Mouse (Mus musculus) granulocyte monocyte progenitor cell, adult 5-6 weeks (primary cell): Measurements from ENCODE around the gene Eps8. TPM values are rescaled to one million over a fixed set of nuclear protein-coding genes. Genes with fewer than 3 reads are reported as not detected.

ENCODE experiments used
- ATAC-seq: replicated peaks from 2 replicates; pipeline ENCODE4 v1.8.0; 2016; ENCODE audit warnings: mild to moderate bottlenecking, moderate TSS enrichment, inconsistent platforms; ENCODE audit not compliant: poor library complexity, severe bottlenecking
- total RNA-seq, 2 experiments: library from RNA; stranded (forward) in 1 of 2; stranded (reverse) in 1 of 2; fragments of 200-712, 200-1000 nt in 1 of 2; fragments of >200 nt in 1 of 2; fragmentation: Nextera tagmentation in 1 of 2; gene quantifications; 2 replicates each; pipeline ENCODE4 v1.2.3; 2014 to 2017

Eps8 gene
- total RNA-seq, 2 experiments from 2014 or later, result 2.1 to 3.9 TPM

DNA sequence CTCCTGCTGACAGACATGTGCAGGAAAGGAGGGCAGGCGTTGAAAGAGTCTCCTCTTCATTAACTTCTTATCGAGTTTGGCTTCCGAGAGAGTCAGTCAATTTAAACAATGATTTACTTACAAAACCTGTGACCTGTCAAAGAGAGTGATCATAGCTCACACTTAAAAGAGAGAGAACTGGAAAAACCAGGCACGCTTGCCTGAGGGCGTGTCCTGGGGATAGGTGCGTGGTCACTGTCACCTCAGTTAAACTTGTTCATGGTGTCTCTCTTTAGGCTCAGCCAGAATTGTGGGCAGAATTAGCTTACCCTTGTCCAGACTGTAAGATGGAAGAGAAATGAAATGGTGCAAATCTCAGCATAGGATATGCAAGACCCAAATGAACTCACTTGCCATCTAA, 26.0 kb downstream of the Eps8 start:
- no peak for ATAC-seq

DNA sequence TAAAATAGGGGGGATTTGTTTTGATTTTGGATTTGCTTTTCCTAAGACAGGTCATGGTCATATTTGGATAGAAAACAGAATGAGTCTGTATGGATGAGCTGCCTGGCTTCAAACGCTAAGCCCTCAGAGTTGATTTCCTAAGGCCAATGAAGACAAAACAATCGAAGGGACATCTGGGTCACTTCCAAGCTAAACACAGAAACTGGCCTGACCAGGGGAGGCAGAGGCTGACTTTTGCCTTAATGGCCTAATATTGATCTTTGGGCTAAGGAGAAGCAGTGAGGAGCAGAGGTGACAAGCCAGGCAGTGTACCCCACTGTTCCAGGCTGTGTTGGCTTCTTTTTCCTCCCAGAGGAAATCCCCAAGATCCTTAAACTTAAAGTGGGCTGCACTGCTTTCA, 33.7 kb downstream of the Eps8 start:
- ATAC-seq, result no peak

DNA sequence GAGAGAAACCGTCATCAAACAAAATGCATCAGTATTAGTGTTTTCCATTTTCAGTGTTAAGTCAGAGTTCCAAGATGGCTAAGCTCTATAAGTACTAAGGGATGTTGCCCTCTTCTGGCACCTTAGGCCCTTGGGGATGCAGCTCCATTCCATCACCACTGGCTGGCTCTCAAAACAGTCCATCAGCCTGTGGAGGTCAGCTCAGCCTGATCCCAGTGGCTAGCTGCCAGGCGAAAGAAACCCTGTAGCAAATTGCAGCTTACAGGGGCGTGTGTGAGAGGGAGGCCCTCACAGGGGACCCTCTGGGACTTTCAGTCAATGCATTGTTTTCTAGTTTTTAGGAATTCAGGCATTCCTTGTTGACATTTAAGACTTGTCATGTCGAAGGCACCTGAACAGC, 40.8 kb downstream of the Eps8 start:
- ATAC-seq, result no peak

DNA sequence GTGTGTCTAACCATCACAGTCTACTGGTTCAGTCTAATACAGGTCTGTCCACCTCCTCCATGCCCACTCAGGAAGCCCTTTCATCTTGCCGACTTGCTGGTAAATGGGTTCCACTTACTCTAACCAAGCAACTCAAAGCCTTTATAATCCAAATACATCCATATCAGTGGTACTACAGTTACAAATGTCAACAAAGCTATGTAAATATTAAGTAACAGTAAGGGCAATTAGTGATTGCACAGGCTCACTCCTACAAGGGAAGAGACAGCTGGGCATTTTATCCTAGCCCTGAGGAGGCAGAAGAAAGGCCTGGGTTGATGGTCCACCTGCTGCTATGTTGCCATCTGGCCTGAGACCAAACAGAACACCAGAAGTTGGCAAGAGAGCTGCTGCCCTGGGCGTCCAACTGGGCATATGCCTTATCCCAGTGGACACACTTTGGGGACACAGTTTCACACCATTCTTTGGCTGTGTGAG, 42.6 kb downstream of the Eps8 start:
- ATAC-seq, result no peak

DNA sequence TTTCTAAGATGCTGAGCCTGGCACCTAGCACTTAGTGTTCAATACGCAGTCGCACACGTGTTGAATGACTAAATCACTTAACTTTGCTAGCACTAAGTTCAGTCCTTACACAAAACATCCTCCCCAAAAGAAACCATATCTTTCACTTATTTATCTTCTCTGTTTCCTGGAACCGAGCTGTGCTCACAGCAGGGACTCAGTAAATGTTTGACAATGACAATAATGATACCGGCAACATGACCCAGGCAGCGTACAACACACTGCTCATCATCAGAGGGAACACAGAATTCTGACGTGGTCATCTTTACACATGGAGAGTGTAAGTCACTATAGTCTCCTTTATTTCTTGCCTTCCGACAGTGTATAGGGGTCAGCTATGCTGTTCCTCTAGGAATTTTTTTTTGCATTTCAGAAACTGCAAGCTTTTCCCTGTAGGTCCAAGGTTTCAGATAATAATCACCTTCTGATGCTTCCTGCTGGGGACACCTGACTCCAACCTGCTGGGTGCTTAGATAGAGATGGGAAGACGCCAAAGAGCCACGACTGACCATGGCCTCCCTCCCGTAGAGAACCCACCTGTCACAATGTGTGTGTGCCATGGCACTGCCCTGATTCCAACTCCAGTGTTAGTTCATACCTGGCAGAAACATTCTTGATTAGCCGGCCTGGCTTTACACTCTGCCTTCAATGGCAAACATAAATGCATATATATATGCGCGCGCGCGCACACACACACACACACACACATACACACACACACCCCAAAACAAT, 46.3 kb downstream of the Eps8 start:
- ATAC-seq, result no peak

DNA sequence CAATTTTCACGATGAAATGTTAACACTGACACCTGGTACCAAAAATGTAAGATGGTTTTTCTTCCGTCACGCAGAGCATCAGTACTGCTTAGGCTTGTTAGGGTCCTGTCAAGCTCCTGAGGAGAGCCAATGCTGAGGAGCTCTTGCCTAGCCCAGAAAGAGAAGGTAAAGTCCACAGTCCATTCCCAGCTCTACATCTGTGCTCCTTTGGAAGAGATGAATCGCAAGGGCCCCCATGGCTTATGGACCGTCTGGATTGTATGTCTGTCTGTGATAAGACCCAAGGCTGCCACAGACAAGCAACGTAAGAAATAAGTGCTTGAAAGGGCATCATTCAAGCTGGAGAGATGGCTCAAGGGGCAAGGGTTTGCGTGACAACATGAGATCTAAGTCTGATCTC, 48.1 kb downstream of the Eps8 start:
- no peak for ATAC-seq

DNA sequence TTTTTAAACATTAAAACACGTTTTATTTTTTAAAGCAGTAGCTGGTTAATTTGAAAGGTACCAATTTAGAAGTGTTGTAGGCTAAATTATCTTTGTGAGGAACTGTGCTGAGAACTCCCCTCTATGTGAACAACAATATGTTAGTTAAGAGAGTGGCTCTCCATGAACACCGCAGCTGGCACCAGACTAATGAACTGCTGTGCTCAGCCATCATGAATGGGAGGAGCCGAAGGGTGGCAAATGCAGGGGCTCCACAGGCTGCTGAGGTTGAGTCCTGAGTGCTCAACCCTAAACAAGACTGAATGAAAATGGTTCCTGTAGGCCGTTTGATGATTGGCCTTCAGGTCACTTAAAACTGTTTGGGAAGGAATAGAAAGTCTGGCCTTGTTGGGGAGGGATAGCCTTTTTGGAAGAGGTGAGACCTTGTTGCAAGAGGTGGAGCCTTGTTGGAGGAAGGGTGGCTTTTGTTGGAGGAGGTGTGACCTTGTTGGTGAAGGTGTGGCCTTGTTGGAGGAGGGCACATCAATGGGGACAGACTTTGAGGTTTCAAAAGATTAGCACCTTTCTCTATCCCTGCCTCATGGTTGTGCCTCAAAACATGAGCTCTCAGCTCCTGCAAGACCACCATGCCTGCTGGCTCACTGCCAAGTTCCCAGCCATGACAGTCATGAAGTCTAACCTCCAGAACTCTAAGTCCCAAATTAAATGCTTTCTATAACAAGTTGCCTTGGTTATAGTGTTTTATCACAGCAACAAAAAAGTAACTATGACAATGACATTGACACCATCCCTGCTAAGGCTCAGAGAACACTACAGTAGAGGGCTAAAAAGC, 50.0 kb downstream of the Eps8 start:
- no peak for ATAC-seq

DNA sequence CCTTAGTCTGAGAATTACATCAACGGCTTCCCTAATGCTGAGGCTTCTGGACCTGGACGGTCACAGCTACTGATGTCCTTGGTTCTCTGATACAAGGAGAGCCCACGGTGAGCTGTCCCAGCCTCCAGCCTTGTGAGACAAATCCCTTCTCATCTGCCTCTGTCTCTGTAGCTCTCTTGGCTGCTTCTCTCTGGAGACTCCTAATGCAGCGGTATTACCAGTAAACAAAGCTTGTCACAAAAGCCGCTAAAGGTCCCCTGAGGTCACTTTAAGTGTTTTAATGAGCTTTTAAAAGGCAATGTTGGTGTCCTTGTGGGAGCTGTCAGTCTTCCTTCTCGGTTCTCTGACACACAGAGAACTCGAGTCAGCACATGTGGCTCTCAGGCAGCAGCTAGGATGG, 56.4 kb downstream of the Eps8 start:
- no peak for ATAC-seq

DNA sequence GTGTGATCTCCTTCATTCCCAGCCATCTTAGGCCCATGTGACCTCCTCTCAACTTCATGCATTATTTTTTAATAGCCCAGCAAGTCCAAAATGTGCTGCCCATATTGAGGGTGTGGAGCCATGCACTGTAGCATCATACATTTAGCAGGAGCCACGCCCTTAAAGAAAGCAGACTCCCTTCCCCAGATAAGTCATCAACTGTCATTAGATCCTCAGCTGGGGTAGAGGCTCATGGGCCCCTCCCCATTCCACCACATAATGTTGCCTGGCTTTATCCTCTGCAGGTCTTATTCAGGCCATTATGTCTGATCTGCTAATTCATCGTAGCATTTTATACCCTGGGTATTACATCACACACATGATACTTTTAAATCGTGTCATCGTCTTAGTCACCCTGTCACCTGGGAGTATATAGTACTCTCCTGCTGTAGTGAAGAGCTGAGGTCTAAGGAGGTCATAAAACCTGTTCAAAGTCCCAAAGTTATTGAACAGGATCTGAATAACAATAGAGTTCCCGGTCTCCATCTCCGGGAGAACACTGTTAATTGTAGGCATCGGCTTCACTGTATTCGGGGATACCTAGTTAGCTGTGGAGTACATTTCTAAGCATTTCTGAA, 57.1 kb downstream of the Eps8 start:
- ATAC-seq, result no peak

DNA sequence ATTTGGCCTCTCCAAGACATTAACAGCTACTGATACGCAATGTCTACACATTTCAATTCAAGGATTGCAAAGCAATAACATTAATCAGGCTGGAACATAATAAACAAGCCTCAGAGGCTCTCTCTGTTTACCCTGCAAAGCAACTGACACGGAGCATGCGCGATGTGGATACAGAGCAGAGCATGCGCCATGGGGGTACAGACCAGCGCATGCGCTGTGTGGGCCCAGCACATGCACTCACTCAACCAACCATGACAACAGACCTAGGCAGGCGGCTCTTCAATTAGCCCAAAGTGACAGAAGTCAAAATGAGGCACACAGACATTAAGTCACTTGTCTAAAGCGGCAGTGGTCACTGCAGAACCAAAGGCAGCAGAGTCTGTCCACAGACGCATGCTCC, 62.1 kb downstream of the Eps8 start:
- no peak for ATAC-seq

DNA sequence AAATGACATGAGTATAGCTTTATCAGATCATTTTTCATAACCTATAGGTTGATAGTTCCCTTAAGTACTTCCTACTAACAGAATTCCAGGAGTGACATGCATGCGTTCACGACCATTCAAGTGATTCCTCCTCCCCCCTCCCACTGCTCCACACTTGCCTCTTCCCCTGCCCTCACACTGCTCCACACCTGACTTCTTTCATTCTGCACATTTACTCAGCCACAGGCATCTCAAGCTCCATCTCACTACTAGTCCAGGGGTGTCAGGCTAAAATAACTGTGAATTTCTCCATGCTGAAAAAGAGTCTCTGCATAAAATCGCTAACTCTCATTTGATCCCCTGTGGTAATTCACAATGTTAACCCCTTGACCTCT, 65.4 kb downstream of the Eps8 start:
- no peak for ATAC-seq

DNA sequence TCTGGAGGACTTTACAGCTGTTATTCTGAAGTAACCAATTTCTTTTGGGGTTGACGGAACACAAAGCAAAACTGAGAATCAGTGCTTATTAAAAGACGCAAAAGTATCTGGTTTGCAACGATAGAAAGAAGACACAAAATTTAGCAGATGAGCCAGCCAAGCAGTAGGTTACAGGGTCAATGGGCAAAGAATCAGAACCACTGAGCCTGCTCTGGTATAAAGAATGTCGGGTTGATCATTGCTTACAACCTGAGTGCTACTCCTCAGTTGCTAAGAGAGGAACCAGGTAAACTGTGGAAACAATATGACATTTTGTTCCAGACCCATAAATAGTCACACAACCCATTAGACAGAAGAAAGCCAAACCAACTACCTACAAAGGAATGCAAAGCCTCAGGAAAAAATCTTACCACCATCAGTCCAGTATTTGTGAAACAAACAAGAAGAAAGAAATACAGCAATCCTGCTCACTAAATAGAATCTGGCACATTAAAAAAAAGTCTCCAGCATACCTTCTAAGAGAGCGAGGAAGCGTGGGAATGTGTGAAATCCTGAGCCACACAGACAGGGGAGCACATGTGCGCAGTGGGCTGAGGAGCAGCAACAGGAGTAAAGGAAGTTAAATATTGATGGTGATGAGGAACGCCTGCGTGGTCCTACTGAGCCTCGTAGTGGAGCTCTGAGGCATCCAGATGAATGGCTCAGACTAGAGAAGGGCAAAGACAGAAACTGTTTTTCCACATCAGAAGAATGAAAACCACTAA, 66.0 kb downstream of the Eps8 start:
- ATAC-seq, result no peak

DNA sequence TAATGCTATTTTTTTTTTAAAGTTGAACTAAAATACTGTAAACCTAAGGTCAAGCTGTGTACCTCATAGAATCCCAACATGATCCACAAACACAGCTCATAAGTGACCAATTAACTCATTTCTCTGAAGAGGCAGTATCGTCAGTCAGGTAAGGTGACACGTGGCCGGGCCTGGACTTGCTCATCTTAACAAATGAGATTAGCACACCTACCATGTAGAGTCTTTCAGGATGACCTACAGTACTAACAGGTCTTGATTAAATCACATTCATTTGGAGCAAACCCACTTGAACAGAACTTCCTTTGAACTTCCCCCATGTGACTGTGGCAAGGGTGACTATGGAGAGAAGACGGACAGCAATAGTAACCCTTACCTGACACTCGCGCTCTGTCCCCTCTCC, 66.8 kb downstream of the Eps8 start:
- no peak for ATAC-seq

DNA sequence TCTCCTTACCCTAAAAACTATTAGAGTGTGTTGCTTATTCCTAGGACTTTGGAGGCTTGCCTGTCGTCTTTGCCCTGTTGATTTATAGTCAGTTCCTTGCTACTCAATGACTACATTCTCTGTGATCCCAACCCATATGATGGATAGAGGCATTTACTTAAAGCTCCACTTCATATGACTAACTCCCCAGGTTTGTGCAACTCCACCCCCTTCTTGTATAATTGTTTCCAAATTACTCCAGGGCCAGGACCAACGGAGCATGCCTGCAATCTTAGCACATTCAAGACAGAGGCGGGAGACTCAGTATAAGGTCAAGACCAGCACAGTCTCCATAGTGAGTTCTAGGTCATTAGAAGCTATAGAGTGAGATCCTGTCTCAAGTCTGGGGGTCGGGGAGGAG, 69.4 kb downstream of the Eps8 start:
- no peak for ATAC-seq

DNA sequence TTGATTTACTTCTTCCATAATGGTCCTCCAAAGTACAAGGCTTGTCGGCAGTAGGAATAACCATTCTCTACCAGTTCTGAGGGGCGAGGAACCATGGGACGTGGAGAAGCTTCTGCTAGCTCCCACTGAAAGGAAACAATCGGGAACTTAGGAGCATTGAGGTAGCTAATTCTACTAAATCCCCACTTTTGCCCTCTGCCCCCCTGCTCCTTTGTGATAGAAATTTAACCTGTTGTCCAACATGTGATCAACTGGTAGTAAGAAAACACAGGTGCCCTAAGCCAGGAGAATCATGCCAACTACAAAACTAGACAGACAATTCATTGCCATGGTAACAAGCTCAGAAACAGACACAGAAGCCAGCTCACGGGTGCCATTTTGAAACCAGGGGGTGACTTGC, 71.6 kb downstream of the Eps8 start:
- no peak for ATAC-seq

DNA sequence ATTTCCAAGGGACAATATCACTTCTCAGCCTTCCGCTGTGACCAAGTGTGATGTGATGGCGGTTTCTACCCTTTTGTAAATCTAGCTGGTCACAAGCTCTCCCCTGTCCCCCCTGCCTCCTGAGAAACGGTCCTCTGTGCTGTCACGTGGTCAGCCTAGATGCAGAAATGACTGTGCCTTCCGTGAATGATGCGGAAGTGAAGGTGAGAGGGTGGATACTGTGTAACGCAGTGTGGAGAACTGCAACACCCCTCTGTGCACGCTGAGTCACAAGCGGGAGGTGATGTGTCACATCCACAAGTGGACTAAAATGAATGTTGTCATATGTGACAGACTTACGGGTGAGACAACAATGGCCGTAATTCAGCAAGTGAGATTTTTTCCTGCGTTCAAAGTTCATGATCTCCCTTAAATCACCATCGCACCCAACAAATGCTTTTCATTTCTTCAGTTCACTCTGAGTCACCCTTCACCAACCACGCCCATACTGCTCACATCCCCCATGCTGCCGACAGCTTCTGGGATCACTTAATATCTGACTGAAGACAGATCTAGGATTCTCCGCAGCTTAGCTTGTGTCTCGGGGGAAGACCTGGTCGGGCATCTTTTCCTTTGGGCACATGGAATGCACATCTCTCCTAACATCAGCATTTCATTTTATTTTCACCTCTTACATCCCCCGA, 72.3 kb downstream of the Eps8 start:
- ATAC-seq, result peak; percentile 52

DNA sequence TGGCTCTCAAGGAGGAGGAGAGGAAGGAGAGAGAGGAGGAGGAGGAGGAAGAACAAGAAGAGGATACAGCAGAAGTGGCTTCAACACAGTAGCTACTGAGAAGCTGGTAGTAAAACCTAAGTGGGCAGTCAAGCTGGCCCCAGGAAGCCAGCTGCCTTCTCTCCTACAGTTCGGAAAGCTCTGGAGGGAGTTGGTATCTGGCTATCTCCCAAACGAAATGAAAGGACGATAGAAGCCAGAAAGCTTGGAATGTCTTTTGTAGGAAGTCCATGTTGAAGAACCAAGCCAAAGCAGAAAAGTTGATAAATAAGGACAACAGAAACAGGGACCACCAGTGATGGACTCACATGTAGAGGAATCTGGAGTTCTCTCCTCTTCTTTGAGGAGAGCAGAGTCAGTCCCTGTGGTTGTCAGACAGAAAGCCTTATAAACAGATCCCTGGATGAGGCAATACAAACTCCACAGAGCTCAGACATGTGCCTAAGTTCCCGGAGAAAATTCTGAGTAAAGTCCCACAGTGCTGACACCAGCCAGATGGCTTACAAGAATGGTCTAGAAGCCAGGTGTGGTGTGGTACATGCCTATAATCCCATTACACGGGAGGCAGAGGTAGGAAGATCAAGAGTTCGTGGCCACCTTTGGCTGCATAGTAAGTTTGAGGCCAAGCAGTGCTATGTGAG, 73.2 kb downstream of the Eps8 start:
- ATAC-seq, result no peak

DNA sequence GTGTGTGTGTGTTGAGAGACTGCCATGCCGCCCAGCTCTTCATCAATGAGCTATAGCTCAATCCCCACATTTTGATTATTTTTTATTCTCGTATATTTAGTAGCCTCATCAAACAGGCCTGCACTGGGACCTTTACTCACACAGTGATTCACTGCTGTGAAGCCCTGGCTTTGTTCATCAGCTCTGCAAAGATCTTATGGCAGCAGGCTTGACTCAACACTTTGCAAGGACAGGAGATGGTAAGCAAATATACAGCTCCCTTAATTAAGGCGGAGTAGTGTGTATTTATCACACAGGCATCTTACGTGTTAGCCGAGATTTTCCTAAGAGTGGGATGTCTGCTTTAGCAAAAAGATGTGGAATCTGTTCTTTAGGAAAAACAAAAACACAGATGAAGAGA, 74.2 kb downstream of the Eps8 start:
- no peak for ATAC-seq

DNA sequence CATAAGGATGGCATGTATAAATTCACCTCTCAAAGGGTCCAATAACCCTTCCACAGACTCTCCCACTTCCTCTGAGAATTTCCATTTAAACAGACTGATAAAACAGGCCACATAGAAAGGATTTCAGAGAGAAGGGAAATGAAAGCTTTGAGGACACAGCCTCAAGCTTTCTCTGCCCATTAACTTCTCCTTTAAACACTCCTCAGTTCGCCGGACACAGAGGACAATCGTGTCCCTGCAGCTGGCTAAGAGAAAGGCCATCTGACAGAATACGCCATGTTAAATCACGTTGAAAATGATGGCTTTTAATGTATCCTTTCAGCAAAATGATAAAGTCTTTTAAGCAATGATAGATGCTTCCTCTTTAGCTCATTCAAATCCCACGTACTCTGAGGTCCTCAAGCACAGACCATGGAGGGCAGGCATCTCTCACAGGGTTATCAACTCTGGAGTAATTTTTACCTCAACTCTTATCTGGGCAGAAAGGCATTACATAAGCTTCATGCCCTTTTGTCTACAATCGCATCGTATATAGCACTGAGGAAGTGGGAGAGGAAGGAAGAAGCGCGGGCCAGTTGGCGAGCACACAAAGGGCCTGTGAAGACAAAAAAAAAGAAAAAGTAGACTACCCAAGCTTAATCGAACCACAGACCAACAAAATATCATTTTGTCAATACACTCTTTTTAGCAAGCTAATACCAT, 77.9 kb downstream of the Eps8 start:
- peak; percentile 81 for ATAC-seq
